Mouse (Mus musculus): ENCODE data around the gene Phlpp1.

Phlpp1 gene

DNA sequence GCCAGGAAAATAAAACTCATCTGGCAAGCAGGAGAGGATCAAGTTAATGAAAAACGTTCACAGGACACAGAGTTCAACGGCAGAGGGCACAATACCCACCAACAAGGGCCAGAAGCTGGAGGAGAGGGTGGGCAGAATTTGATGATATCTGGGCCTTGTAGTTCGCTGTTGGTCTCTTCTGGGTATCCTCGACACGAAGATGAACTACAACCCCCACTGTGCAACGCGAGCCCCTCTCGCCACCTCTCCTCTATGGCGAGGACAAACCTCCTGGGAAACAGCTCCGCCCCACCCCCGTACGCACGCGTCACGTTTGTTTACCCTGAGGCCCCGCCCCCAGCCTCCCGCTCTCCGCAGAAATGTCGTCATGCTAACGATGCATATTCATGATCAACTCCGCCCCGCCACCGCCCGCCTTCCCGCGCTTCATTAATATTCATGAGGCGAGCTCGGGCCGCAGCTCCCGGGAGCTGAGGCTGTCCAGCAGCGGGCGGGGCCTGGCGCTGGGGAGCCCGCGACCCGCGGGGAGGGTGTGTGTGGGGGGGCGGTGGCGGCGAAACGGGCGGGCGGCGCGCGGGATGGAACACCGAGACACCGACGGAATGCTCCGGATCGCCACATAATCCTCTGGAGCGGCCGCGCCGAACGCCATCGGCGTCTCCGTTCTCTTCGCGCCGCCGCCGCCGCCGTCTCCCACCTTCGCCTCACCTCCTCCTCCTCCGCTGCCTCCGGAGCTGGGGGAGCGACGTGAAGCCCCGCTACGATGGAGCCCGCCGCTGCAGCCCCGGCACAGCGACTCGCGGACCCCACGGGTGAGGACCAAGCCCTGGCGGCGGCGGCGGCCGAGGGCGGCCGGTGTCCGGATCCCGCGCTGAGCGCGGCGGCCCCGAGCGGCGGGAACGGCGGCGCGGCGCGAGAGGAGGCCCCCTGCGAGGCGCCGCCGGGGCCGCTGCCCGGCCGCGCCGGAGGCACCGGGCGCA, at the start of gene Phlpp1:
Gene Phlpp1 (plus strand): TSS at position 512 of the 980 bp plus-strand sequence.
- peak; percentile 99 for DNase-seq (ENCODE audit: low read depth, low spot score)

DNA sequence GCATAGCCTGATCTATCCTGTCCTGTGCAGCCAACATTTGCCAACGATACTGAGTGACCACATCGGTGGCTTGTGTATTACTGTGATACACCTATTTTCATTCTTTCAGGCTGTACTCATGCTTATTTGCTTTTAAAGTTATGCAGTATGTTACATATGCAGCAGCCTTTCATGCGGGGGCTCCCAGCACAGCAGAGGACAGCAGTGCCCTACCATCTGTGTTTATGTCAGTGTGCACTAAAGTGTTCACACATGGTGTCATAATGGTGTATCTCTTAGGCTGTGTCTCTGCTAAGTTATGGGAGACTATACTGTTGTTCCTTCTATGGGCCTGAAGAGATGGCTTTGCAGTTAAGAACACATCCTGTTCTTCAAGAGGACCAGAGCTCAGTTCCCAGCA, 45.0 kb upstream of the Phlpp1 start:
- DNase-seq (ENCODE audit: low read depth, low spot score), result no peak

DNA sequence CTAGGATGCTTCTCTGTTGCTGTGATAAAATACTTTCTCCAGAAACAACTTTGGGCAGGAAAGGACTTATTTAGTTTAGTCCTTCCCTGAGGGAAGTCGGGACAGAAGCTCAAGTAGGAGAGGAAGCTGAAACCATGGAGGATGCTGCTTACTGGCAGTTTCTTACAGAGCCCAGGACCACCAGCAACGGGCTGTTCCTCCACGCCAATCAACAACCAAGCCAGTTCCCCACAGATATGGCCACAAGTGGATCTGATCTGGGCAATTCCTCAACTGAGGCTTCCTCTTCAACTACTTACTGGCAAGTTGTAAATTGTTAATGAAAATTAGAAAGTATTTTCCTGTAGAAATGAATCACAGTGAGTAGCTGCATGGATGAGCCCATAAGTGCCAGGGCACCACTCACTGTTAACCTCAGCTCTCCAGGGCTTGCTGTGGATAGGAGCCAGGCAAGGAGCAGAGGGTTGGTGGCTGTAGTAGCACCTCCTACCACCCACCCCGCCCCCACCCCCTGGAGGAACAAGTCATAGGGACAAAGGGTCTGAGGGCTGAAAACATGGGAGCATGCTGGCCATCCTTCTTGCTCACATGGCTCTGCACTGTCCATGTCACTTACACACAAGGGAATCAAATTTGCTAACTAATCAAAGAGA, 39.7 kb upstream of the Phlpp1 start:
- no peak for DNase-seq (ENCODE audit: low read depth, low spot score)

DNA sequence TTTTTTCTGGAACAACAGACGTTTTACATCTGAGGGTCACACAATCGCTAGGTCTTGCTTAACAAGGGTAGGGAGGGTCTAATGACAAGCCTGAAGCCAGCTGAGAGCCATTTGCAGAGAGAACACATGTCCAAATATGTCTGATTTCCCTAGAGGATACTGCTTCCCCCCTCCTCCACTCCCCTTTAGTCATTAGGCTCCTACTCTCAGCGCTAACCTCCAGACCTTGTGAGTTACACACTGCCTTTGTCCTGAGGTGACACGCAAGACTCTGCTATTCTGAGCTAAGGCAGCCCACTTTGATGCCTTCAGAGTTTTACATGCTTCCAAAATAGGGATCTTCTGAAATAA, 39.2 kb upstream of the Phlpp1 start:
- no peak for DNase-seq (ENCODE audit: low read depth, low spot score)

GRCm38 (mm10) chr1:106138691-106139090, 32.9 kb upstream of the Phlpp1 start:
- DNase-seq (ENCODE audit: low read depth, low spot score), result no peak

- DNase-seq (ENCODE audit: low read depth, low spot score), result no peak
Measured at GRCm38 (mm10) chr1:106139137-106139536, 32.4 kb upstream of the Phlpp1 start.

GRCm38 (mm10) chr1:106142010-106142409, 29.5 kb upstream of the Phlpp1 start:
- no peak for DNase-seq (ENCODE audit: low read depth, low spot score)

- no peak for DNase-seq (ENCODE audit: low read depth, low spot score)
Measured at GRCm38 (mm10) chr1:106144534-106144933, 27.0 kb upstream of the Phlpp1 start.

GRCm38 (mm10) chr1:106145055-106145454, 26.5 kb upstream of the Phlpp1 start:
- DNase-seq (ENCODE audit: low read depth, low spot score), result no peak

DNA sequence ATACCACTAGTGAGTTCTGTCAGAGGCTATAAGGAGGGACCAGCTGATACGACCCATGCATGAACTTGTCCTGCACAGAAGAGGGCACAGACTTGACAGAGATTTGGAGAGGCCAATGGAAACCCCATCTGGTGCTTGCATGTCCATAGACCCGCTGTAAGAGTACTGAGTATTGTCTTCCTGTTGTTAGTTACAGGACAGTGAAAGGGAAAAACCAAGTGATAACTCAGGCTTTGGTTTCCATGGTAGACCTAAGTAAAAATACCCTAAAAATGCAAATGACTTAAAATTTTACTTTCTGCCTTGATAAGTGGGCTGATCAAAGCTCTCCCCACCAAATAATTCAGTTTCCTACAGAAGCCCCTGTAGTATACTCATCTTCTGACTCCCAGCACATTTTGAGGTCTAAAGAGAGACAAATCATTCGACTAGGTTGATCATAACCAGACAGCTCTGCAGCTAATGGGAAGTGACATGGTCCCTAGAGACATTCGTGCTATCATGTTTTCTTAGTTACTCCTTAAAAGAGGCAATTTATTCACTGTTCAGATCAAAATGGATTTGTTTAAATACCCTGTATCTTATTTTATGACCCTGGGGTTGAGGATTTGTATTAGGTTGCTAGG, 25.9 kb upstream of the Phlpp1 start:
- DNase-seq (ENCODE audit: low read depth, low spot score), result no peak

DNA sequence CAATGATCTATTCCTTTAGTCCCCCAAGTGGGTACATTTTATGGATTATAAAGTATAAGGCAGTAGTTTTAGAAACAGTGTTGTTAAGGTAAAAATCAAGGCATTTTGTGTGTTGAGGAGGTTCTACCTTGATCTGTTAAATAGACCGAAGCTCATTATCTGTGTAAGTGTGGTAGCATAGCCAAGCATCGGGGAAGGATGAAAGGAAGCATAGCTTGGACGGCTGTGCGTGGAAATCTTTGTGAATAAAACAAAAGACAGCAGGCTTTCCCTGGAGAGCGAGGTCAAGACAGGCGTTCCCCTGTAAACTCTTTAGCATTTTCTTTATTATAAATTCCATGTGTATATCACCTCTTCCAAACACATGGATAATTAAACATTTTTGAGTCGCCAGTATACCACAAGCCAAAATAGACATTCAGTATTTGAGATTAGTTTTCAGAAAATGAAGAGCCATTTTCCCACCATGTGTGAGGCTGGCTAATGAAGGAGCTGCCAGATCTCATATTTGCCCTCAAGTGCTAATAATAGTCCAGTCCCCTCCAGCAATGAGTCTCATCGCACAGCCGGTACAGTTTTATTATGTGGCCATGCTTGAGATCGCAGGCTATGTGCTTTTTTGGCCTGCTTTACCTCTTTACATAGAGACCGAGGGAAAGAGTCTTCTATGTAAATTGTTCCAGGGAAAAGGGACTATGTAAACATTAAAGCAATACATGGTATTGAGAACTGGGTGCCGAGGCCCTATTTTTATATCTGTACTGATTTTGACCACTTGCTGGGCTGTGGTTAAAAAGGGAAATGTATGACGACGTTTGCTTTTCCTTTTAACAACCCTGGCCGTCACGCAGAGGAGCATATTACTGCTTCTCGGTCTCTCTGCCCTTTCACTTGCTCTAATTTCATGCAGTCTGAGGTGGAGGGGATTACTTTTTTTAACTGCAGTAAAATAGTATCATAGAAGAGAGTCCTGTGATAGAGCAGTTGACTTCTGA, 22.9 kb upstream of the Phlpp1 start:
- DNase-seq (ENCODE audit: low read depth, low spot score), result no peak

GRCm38 (mm10) chr1:106151846-106152245, 19.7 kb upstream of the Phlpp1 start:
- DNase-seq (ENCODE audit: low read depth, low spot score), result no peak

DNA sequence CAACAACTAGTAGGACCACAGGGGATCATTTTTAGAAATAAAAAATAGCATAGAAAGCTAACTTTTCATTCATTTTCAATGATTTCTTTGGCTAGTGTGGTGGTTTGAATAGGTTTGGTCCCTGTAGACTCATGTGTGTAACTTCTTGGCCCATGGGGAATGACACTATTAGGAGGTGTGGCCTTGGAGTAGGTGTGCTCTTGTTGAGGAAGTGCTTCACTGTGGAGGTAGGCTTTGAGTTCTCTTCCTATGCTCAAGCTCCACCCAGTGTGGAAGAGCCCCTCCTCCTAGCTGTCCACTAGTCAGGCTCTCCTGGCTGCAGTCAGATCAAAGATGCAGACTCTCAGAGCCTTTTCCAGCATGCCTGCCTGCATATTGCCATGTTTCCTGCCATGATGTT, 18.8 kb upstream of the Phlpp1 start:
- no peak for DNase-seq (ENCODE audit: low read depth, low spot score)

- no peak for DNase-seq (ENCODE audit: low read depth, low spot score)
Measured at GRCm38 (mm10) chr1:106154590-106154989, 17.0 kb upstream of the Phlpp1 start.

DNA sequence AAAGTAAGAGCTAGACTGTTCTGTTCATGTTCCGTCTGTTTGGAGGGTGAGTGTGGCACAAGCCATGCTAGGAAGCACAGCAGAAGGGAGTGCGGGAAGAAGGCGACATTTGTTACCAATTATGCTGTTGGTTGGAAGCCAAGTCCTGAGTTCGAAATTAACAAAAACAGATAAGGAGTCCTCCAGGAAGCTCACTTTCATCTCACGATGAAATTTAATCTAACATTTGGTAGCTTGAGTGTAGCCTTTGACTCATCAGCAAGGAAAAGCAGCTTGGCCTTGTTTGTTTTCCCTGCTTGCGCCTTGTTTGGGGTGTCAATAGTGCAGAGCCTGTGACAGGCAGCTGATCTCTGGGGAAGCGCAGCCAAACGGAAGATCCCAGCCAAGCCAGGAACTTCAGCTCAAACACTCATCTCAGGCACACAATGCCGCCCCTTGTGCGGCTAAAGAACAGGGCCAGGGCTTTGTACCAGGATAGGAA, 16.4 kb upstream of the Phlpp1 start:
- DNase-seq (ENCODE audit: low read depth, low spot score), result no peak

- DNase-seq (ENCODE audit: low read depth, low spot score), result no peak
Measured at GRCm38 (mm10) chr1:106155702-106156101, 15.8 kb upstream of the Phlpp1 start.

DNA sequence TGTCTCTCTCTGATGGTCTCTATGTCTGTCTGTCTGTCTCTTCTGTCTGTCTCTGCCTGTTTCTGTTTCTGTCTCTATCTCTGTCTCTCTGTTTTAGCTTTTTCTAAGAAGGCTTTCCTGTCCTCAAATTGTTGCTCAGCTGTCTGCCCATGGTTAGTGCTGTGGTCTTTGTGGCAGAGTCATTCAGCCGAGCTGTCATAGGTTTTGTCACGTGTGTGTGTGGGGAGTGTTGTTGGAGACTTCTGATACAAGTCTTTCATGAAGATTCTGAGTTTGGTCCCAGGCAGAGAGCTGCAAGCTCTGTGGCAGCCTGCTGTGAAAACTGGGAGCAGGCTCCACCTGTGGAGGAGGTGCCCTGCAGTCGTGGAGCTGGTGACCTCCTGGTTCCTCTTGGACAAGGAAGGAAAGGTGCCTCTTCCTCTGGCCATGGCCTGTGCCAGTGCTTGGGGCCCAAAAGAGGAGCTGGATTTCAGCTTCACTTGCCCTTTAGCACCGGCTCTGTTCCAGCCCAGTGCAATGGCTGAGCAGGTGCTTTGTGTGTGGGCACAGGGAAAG, 13.5 kb upstream of the Phlpp1 start:
- DNase-seq (ENCODE audit: low read depth, low spot score), result no peak

- no peak for DNase-seq (ENCODE audit: low read depth, low spot score)
Measured at GRCm38 (mm10) chr1:106159667-106160066, 11.9 kb upstream of the Phlpp1 start.

GRCm38 (mm10) chr1:106160916-106161315, 10.6 kb upstream of the Phlpp1 start:
- no peak for DNase-seq (ENCODE audit: low read depth, low spot score)

- no peak for DNase-seq (ENCODE audit: low read depth, low spot score)
Measured at GRCm38 (mm10) chr1:106162581-106162980, 9.0 kb upstream of the Phlpp1 start.

DNA sequence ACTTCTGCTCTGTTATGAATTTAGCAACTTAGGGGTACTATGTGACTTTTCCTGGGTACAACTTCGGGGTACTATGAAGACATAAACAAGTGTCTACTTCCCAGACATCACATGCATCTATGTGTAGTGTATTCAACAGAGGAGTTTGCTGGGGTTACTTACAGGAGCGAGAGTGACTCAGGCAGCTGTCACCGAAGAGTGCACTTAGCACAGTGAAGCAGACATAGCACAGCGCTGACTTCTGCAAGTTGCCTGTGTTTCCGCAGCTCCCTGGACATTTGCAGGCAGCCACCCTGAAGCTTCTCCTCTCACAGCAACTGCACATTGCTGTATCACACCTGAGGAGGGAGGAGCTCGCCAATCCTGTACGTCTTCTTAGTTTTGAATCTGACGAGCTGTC, 8.2 kb upstream of the Phlpp1 start:
- no peak for DNase-seq (ENCODE audit: low read depth, low spot score)

Data from retina, adult 2 months (tissue).